Comparison of ENCODE assay signal across 17 mouse cellular contexts in genomic region chr8:90192856-90193255, GRCm38 (mm10).
"Had no signal": no experiment of that assay in that cellular context is flagged by ENCODE, and none has a peak within 500 bp of the region (broad histone marks: within the 10 kb centered on the region; RNA-seq: fewer than 3 reads in every experiment).

No protein-coding gene starts in this region.

- H3K27ac ChIP-seq: kidney, embryonic 15.5 days; limb, embryonic 12.5 days; limb, embryonic 15.5 days; liver, embryonic 14.5 days; lung, embryonic 15.5 days; midbrain, embryonic 13.5 days had no signal

- DNase-seq: kidney, adult 11 months; kidney, adult 8-10 months; kidney, postnatal 14 days; kidney, postnatal 4 days; left cerebral cortex, postnatal 4 days; liver, postnatal 0 days; lung, postnatal 10 days; lung, postnatal 4 days; thymus, adult 18-20 months; thymus, postnatal 36 days had no signal

- ATAC-seq: liver, postnatal 0 days; midbrain, embryonic 13.5 days had no signal

- H3K9ac ChIP-seq: kidney, embryonic 15.5 days; limb, embryonic 12.5 days; limb, embryonic 15.5 days; liver, embryonic 14.5 days; liver, postnatal 0 days; lung, embryonic 15.5 days; midbrain, embryonic 13.5 days had no signal

- H3K4me3 ChIP-seq: kidney, embryonic 15.5 days; limb, embryonic 12.5 days; limb, embryonic 15.5 days; lung, embryonic 15.5 days; midbrain, embryonic 13.5 days had no signal

- H3K27me3 ChIP-seq: kidney, embryonic 15.5 days; limb, embryonic 12.5 days; limb, embryonic 15.5 days; lung, embryonic 15.5 days; midbrain, embryonic 13.5 days had no signal

- H3K4me2 ChIP-seq: kidney, embryonic 15.5 days; limb, embryonic 12.5 days; limb, embryonic 15.5 days; liver, embryonic 11.5 days; lung, embryonic 15.5 days; midbrain, embryonic 13.5 days had no signal

- H3K36me3 ChIP-seq: kidney, embryonic 15.5 days; limb, embryonic 12.5 days; limb, embryonic 15.5 days; lung, embryonic 15.5 days; midbrain, embryonic 13.5 days had no signal

- H3K9me3 ChIP-seq: kidney, embryonic 15.5 days; limb, embryonic 15.5 days; lung, embryonic 15.5 days; midbrain, embryonic 13.5 days had no signal

- H3K4me1 ChIP-seq: kidney, embryonic 15.5 days; limb, embryonic 12.5 days; limb, embryonic 15.5 days; lung, embryonic 15.5 days; midbrain, embryonic 13.5 days had no signal
